Mouse (Mus musculus) bone marrow, adult 2 months (tissue): ENCODE measurements around the gene Stat1.

ENCODE experiments used
- CTCF ChIP-seq: fragments of 200-500 bp; IDR thresholded peaks from 2 replicates; pipeline ENCODE4 v1.5.1; 2011; ENCODE audit warnings: low read length, control low read depth; ENCODE audit not compliant: control insufficient read depth, insufficient read depth
- POLR2A ChIP-seq: fragments of 200-500 bp; IDR thresholded peaks from 2 replicates; pipeline ENCODE4 v1.6.1; 2011; ENCODE audit warnings: low read depth, mild to moderate bottlenecking, control low read depth, low read length, borderline replicate concordance; ENCODE audit not compliant: control insufficient read depth

DNA sequence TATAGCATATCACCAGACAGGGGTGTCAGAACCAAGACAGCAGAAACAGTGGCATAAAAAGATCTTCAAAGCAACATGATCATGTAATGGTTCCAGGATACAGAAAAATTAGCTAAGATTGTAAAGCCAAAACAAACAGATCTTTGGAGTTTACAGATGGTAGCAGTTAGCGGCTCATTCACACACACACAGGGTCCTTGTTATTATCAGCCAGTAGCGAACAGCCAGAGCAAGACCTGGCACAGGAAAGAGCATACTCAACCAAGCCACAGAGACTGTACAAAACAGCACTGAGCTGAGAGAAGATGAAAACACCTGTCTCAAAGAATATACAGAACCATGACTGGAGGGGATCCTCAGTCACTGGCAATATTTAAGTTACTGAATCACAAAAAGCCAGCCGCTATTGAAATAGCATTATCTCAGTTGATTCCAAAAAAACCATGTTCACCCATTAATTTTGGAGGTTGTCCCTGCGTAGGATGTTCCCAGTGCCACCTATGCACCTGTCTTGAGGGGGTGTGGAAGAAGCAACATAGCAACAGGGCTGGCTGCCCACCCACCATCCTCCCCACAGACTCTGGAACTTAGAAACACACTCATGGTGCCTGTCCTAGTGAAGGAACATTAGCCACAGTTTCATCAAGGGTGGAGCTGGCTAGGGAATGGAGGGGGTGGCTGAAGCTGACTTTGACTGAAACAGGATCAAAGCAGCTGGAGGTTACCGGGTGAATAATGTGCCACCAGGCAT is 44.6 kb downstream of the Stat1 start:
- TF ChIP-seq CTCF (no peak), POLR2A (no peak)
